Mouse (Mus musculus) 3T3-L1 (cell line): ENCODE measurements at regions not wholly inside any gene's neighbourhood (a gene's known extent, or its start where the extent isn't known, plus 50 kb on each side); places are given as distances from the start of the nearest gene placed in this dataset.

Experiments used
- DNase-seq: peaks from one replicate; pipeline ENCODE4 v3.0.0-alpha.2; 2015; ENCODE audit warnings: low read depth, low spot score

GRCm38 (mm10) chr4:56068859-56069258 lies 536.6 kb upstream of the Klf4 start:
- no peak for DNase-seq

GRCm38 (mm10) chr4:56064657-56065056 lies 532.4 kb upstream of the Klf4 start:
- peak; percentile 56 for DNase-seq

- DNase-seq: no peak
These were observed 519.6 kb upstream of the Klf4 start for GRCm38 (mm10) chr4:56051792-56052380.

- DNase-seq: no peak
These were observed 507.1 kb upstream of the Klf4 start for GRCm38 (mm10) chr4:56039327-56039726.

- DNase-seq: no peak
These were observed 504.1 kb upstream of the Klf4 start for GRCm38 (mm10) chr4:56036334-56036733.

- DNase-seq: no peak
These were observed 503.3 kb upstream of the Klf4 start for GRCm38 (mm10) chr4:56035543-56035942.

GRCm38 (mm10) chr4:56028441-56028840 lies 496.2 kb upstream of the Klf4 start:
- DNase-seq: no peak

GRCm38 (mm10) chr4:56027258-56027657 lies 495.0 kb upstream of the Klf4 start:
- DNase-seq: peak; percentile 52

GRCm38 (mm10) chr4:56024478-56024877 lies 492.2 kb upstream of the Klf4 start:
- no peak for DNase-seq

GRCm38 (mm10) chr4:56018212-56018611 lies 485.9 kb upstream of the Klf4 start:
- no peak for DNase-seq

- DNase-seq: no peak
These were observed 483.2 kb upstream of the Klf4 start for GRCm38 (mm10) chr4:56015481-56015880.

GRCm38 (mm10) chr4:56008287-56008686 lies 476.0 kb upstream of the Klf4 start:
- DNase-seq: no peak

- DNase-seq: no peak
These were observed 472.0 kb upstream of the Klf4 start for GRCm38 (mm10) chr4:56004227-56004626.

GRCm38 (mm10) chr4:56001312-56001731 lies 469.1 kb upstream of the Klf4 start:
- peak; percentile 11 for DNase-seq

GRCm38 (mm10) chr4:55984026-55984425 lies 451.8 kb upstream of the Klf4 start:
- no peak for DNase-seq

GRCm38 (mm10) chr4:55978539-55978938 lies 446.3 kb upstream of the Klf4 start:
- no peak for DNase-seq

- no peak for DNase-seq
These were observed 444.0 kb upstream of the Klf4 start for GRCm38 (mm10) chr4:55976265-55976664.

GRCm38 (mm10) chr4:55973706-55974105 lies 441.4 kb upstream of the Klf4 start:
- DNase-seq: peak; percentile 14

GRCm38 (mm10) chr4:55972235-55972819 lies 440.1 kb upstream of the Klf4 start:
- no peak for DNase-seq

GRCm38 (mm10) chr4:55960063-55960462 lies 427.8 kb upstream of the Klf4 start:
- no peak for DNase-seq

GRCm38 (mm10) chr4:55953701-55954100 lies 421.4 kb upstream of the Klf4 start:
- no peak for DNase-seq

GRCm38 (mm10) chr4:55952220-55952619 lies 420.0 kb upstream of the Klf4 start:
- no peak for DNase-seq

- no peak for DNase-seq
These were observed 409.2 kb upstream of the Klf4 start for GRCm38 (mm10) chr4:55941423-55941822.

- DNase-seq: no peak
These were observed 406.1 kb upstream of the Klf4 start for GRCm38 (mm10) chr4:55938383-55938782.
